Mouse (Mus musculus): ENCODE measurements around the gene Aak1. TPM values are rescaled to one million over a fixed set of nuclear protein-coding genes. Genes with fewer than 3 reads are reported as not detected.

Gene Aak1
- polyA plus RNA-seq, 1 experiment from 2014 or later = 16.6 TPM

GRCm38 (mm10) chr6:86820690-86821089, 28.6 kb upstream of the Aak1 start:
- Histone ChIP-seq H3K27ac (no peak overlapping the region), H3K36me3 (no peaks in the 10 kb centered on the region), H3K9me3 (replicated peaks) (no peaks in the 10 kb centered on the region), H3K4me3 (no peak overlapping the region), H3K27me3 (no peaks in the 10 kb centered on the region), H3K4me2 (no peak overlapping the region), H3K4me1 (replicated peaks) (peaks cover 22% of the 10 kb centered on the region), H3K9ac (no peak overlapping the region)
- 59% methylated on average over 7 of the region's 7 CpGs for WGBS
- ATAC-seq (replicated peaks; ENCODE audit: insufficient number of reproducible peaks, insufficient read depth, low FRiP score, low read depth) = no peak

- H3K36me3 ChIP-seq = no peaks in the 10 kb centered on the region
- peaks cover 18% of the 10 kb centered on the region for H3K4me1 ChIP-seq (replicated peaks)
- peak overlapping the region; percentile 65 for H3K4me2 ChIP-seq
- H3K9me3 ChIP-seq (replicated peaks) = no peaks in the 10 kb centered on the region
- H3K27ac ChIP-seq = peak overlapping the region; percentile 31; the same call in 1 of the 2 replicates
- H3K4me3 ChIP-seq = peak overlapping the region; percentile 41
- ATAC-seq (replicated peaks; ENCODE audit: insufficient number of reproducible peaks, insufficient read depth, low FRiP score, low read depth) = peak; percentile 68
- WGBS = 5% methylated on average over 19 of the region's 19 CpGs
- peak overlapping the region; percentile 42 for H3K9ac ChIP-seq
- H3K27me3 ChIP-seq = no peaks in the 10 kb centered on the region
Measured at GRCm38 (mm10) chr6:86822285-86823050, 26.8 kb upstream of the Aak1 start.

GRCm38 (mm10) chr6:86823051-86823431, 26.3 kb upstream of the Aak1 start:
- peaks cover 18% of the 10 kb centered on the region for H3K4me1 ChIP-seq (replicated peaks)
- no peak overlapping the region for H3K9ac ChIP-seq
- no peak overlapping the region; the same call in 1 of the 2 replicates for H3K27ac ChIP-seq
- peak overlapping the region; percentile 41 for H3K4me3 ChIP-seq
- no peaks in the 10 kb centered on the region for H3K9me3 ChIP-seq (replicated peaks)
- H3K27me3 ChIP-seq = no peaks in the 10 kb centered on the region
- H3K4me2 ChIP-seq = peak overlapping the region; percentile 65
- no peaks in the 10 kb centered on the region for H3K36me3 ChIP-seq
- 24% methylated on average over 9 of the region's 9 CpGs for WGBS
- no peak for ATAC-seq (replicated peaks; ENCODE audit: insufficient number of reproducible peaks, insufficient read depth, low FRiP score, low read depth)

GRCm38 (mm10) chr6:86823824-86824223, 25.5 kb upstream of the Aak1 start:
- WGBS = 36% methylated on average over 10 of the region's 10 CpGs
- Histone ChIP-seq H3K36me3 (no peaks in the 10 kb centered on the region), H3K27me3 (no peaks in the 10 kb centered on the region), H3K9ac (no peak overlapping the region), H3K4me1 (replicated peaks) (peaks cover 18% of the 10 kb centered on the region), H3K27ac (0 out of 2 replicates have a peak overlapping the region, but pooled peaks have one; percentile 20), H3K9me3 (replicated peaks) (no peaks in the 10 kb centered on the region), H3K4me2 (0 out of 2 replicates have a peak overlapping the region, but pooled peaks have one; percentile 13), H3K4me3 (no peak overlapping the region)
- ATAC-seq (replicated peaks; ENCODE audit: insufficient number of reproducible peaks, insufficient read depth, low FRiP score, low read depth) = no peak

GRCm38 (mm10) chr6:86824401-86824800, 24.9 kb upstream of the Aak1 start:
- no peaks in the 10 kb centered on the region for H3K9me3 ChIP-seq (replicated peaks)
- no peak overlapping the region for H3K4me2 ChIP-seq
- H3K9ac ChIP-seq = no peak overlapping the region
- no peak for ATAC-seq (replicated peaks; ENCODE audit: insufficient number of reproducible peaks, insufficient read depth, low FRiP score, low read depth)
- no peak overlapping the region for H3K4me3 ChIP-seq
- H3K36me3 ChIP-seq = no peaks in the 10 kb centered on the region
- no peaks in the 10 kb centered on the region for H3K27me3 ChIP-seq
- 93% methylated on average over 7 of the region's 7 CpGs for WGBS
- H3K4me1 ChIP-seq (replicated peaks) = peaks cover 18% of the 10 kb centered on the region
- no peak overlapping the region for H3K27ac ChIP-seq

GRCm38 (mm10) chr6:86827432-86827831, 21.9 kb upstream of the Aak1 start:
- H3K27ac ChIP-seq = no peak overlapping the region

GRCm38 (mm10) chr6:86829768-86830167, 19.5 kb upstream of the Aak1 start:
- no peaks in the 10 kb centered on the region for H3K9me3 ChIP-seq (replicated peaks)
- no peaks in the 10 kb centered on the region for H3K36me3 ChIP-seq
- peaks cover 27% of the 10 kb centered on the region for H3K4me1 ChIP-seq (replicated peaks)
- no peak overlapping the region for H3K9ac ChIP-seq
- ATAC-seq (replicated peaks; ENCODE audit: insufficient number of reproducible peaks, insufficient read depth, low FRiP score, low read depth) = no peak
- H3K27me3 ChIP-seq = no peaks in the 10 kb centered on the region
- H3K4me2 ChIP-seq = no peak overlapping the region
- no peak overlapping the region for H3K4me3 ChIP-seq
- H3K27ac ChIP-seq = no peak overlapping the region
- WGBS = 80% methylated on average over 6 of the region's 6 CpGs

More at GRCm38 (mm10) chr6:86827432-86827831, 21.9 kb upstream of the Aak1 start:
- Histone ChIP-seq H3K9ac (no peak overlapping the region), H3K4me1 (replicated peaks) (peaks cover 28% of the 10 kb centered on the region), H3K4me2 (no peak overlapping the region), H3K4me3 (no peak overlapping the region), H3K9me3 (replicated peaks) (no peaks in the 10 kb centered on the region), H3K36me3 (no peaks in the 10 kb centered on the region), H3K27me3 (no peaks in the 10 kb centered on the region)
- no peak for ATAC-seq (replicated peaks; ENCODE audit: insufficient number of reproducible peaks, insufficient read depth, low FRiP score, low read depth)
- 77% methylated on average over 2 of the region's 2 CpGs for WGBS

GRCm38 (mm10) chr6:86830738-86831500, 18.4 kb upstream of the Aak1 start:
- Histone ChIP-seq H3K27ac (peak overlapping the region; percentile 93), H3K9ac (no peak overlapping the region), H3K4me3 (no peak overlapping the region), H3K36me3 (no peaks in the 10 kb centered on the region), H3K4me1 (replicated peaks) (peaks cover 27% of the 10 kb centered on the region), H3K27me3 (no peaks in the 10 kb centered on the region), H3K4me2 (0 out of 2 replicates have a peak overlapping the region, but pooled peaks have one; percentile 16), H3K9me3 (replicated peaks) (no peaks in the 10 kb centered on the region)
- ATAC-seq (replicated peaks; ENCODE audit: insufficient number of reproducible peaks, insufficient read depth, low FRiP score, low read depth) = peak; percentile 51
- WGBS = 40% methylated on average over 10 of the region's 10 CpGs

- Histone ChIP-seq H3K4me1 (replicated peaks) (peaks cover 27% of the 10 kb centered on the region), H3K9me3 (replicated peaks) (no peaks in the 10 kb centered on the region), H3K36me3 (no peaks in the 10 kb centered on the region), H3K4me3 (no peak overlapping the region), H3K9ac (no peak overlapping the region), H3K4me2 (peak overlapping the region; percentile 43), H3K27ac (peak overlapping the region; percentile 94), H3K27me3 (no peaks in the 10 kb centered on the region)
- peak; percentile 86 for ATAC-seq (replicated peaks; ENCODE audit: insufficient number of reproducible peaks, insufficient read depth, low FRiP score, low read depth)
- 28% methylated on average over 13 of the region's 13 CpGs for WGBS
Measured at GRCm38 (mm10) chr6:86832802-86833502, 16.4 kb upstream of the Aak1 start.

GRCm38 (mm10) chr6:86839089-86839488, 10.2 kb upstream of the Aak1 start:
- Histone ChIP-seq H3K36me3 (no peaks in the 10 kb centered on the region), H3K4me2 (no peak overlapping the region), H3K4me3 (no peak overlapping the region), H3K9me3 (replicated peaks) (no peaks in the 10 kb centered on the region), H3K27me3 (no peaks in the 10 kb centered on the region), H3K9ac (no peak overlapping the region), H3K4me1 (replicated peaks) (no peaks in the 10 kb centered on the region), H3K27ac (no peak overlapping the region)
- 70% methylated on average over 2 of the region's 2 CpGs for WGBS
- ATAC-seq (replicated peaks; ENCODE audit: insufficient number of reproducible peaks, insufficient read depth, low FRiP score, low read depth) = no peak

- 67% methylated on average over 3 of the region's 3 CpGs for WGBS
Measured at GRCm38 (mm10) chr6:86841949-86842348, 7.4 kb upstream of the Aak1 start.

More at GRCm38 (mm10) chr6:86841949-86842348, 7.4 kb upstream of the Aak1 start:
- Histone ChIP-seq H3K4me2 (no peak overlapping the region), H3K27me3 (no peaks in the 10 kb centered on the region), H3K4me3 (no peak overlapping the region), H3K9ac (no peak overlapping the region), H3K4me1 (replicated peaks) (no peaks in the 10 kb centered on the region), H3K27ac (no peak overlapping the region), H3K36me3 (no peaks in the 10 kb centered on the region), H3K9me3 (replicated peaks) (no peaks in the 10 kb centered on the region)
- ATAC-seq (replicated peaks; ENCODE audit: insufficient number of reproducible peaks, insufficient read depth, low FRiP score, low read depth) = no peak
